Mouse (Mus musculus) retina, postnatal 7 days (tissue): ENCODE measurements at regions not wholly inside any gene's neighbourhood (a gene's known extent, or its start where the extent isn't known, plus 50 kb on each side); places are given as distances from the start of the nearest gene placed in this dataset.

ENCODE experiments used
- DNase-seq: peaks from one replicate; pipeline ENCODE4 v3.0.0-alpha.2; 2012; ENCODE audit warnings: low read depth, low spot score

DNA sequence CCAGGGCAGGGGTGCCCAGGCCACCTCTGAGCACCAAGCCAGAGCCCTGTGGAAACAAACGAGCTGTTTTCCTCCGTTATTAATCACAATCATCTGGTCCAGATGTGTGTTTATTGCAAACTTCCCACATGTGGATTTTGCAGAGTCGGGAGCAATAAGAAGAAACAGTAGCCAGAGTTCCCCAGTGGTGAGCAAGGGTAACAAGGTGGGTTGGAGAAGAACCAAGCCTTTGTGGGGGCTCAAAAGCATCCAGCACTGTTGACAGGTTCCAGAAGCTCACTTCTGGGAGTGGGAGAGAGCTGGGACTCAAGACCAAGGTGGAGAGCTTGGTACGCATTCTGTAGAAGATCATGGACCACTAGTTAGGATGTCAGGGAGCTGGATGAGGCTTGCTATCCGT, 63.6 kb downstream of the Hif1an start:
- DNase-seq = no peak

DNA sequence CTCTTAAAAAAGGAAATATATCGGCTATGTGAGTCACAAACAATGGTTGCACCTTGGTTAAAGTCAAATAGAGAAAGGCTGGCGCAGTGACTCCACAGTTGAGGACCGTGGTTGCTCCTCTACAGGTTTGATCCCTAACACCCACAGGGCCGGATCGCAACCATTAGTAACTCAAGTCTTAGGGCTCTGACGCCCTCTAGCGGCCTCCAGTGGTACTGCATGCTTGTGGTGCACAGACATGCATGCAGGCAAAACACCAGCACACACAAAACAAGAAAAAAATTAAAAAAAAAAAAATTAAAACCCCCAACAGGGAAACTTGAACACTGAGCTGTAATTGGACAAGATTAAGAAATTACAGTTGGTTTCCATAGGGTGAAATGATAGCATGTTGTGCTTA, 67.1 kb downstream of the Hif1an start:
- no peak for DNase-seq

DNA sequence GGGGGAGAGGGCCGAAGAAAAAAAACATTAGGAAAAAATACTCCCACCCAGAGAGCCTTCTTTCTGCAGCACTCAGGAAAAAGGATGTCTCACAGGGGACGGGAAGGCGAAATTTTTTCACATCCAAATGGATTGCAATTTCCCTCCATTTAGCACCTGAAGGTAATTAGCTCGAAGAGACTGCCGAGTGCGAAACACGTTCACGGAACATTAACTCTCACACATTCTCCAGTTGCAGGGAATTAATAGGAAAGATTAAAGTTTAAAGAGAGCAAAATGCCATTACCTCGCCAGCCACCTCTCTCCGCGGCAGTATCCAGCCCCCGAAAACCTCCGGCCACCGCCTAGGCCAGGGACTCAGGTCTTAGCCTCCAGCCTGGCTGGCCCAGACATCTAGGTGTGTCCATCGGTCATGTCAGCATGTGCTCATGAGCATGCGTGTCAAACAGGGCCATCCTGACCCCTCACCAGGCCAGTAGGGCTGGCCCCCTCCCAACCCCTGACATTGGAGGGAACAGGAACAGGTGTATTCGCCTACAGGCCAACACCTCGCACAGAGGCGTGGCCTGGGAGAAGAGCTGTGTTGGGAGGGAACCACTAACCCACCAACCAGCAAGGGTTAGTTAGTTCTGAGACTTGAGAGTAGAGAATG, 68.8 kb downstream of the Hif1an start:
- no peak for DNase-seq

DNA sequence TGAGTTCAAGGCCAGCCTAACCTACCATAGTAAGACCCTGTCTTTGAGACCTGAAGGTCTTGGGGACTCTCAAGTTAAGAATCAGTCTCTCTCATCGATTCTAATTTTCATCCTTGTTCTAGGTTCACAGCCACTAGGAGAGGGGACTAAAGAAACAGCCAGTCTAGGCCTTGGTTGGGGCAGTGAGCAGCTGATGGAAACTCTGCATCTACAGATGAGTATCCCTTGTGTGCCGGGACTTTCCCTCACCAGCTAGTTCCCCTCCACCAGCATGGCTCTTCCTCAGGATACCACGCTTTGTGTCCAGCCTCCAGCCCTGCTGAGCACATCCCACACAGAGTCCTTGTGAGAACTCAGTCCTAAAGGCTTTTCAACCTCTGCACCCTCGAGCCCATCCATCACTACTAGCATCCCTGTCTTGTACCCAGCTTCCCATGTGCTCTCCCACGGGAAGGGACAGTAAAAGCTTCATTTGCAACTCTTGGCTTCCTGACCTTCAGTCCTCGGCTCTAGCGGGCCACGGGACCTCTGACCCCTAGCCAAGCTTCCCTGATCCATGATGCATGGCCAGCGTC, 74.6 kb downstream of the Hif1an start:
- DNase-seq = no peak

DNA sequence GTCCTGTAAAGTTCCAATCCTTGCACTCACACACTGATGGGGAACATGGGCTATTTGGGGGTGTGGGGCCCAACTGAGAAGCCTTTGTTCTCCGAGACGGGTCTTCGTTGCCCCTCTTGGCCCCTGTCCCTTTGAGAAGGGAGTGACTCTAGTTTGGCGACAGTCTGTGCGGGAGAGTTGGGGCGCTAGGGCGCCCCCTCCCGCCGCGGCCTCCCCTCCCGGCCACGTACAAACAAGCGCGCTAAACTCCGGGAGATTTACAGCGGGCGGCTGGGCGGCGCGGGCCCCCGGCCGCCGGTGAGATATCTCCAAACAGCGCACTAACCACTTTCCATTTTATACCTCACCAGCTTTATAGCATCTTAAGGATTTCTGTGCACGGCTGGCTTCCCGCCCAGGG, 77.4 kb downstream of the Hif1an start:
- no peak for DNase-seq

DNA sequence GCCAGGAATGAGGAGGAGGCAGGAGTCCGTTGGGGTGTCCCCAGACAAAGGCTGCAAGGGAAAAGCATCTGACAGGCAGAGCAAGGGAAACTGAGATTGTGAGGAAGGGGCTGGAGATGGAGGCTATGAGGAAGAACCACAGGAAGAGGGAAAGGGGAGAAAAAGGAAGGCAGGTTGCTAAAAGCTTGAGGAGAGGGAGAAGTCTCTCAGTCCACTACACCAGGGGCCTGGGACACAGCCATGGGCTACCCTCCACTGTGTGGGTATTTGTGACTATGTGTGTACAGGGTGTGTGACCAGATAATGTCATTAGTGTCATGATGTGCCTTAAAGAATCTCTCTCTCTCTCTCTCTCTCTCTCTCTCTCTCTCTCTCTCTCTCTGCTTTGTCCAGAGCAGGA, 77.9 kb downstream of the Hif1an start:
- no peak for DNase-seq

DNA sequence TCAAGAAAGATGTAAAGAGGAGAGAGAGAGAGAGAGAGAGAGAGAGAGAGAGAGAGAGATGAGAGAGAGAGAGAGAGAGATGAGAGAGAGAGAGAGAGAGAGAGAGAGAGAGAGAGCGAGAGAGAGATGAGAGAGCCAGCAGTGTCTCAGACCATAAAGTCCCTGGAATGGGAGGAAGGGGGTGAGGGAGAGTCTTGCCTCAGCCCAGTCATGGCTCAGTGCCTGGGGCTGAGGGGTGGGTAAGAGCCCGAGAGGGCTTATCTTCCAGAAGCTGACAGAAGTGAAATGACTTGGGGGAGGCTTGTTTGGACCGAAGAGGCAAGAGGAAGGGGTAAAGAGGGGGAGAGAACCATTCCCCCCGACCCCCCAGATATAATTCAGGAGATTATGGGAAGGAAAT, 79.6 kb downstream of the Hif1an start:
- no peak for DNase-seq

DNA sequence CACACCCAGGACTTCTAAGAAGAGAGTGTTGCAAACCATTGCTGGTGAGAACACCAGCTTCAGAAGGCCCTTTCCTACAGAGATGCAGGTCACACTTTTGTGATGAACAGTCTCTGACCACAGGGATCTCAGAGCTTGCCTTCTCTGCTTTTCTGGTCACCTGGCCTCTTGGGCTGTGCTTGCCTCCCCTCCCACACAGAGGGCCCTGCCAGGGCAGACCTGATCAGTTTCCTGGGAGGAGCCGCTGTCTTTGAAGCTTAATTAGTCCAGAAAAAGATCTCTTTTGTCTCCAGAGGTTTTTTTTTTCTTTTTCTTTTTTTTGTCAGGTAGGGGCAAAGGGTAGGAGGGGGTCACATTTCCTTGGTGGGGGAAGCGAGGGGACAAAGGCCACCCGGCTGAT, 81.7 kb downstream of the Hif1an start:
- DNase-seq = no peak

DNA sequence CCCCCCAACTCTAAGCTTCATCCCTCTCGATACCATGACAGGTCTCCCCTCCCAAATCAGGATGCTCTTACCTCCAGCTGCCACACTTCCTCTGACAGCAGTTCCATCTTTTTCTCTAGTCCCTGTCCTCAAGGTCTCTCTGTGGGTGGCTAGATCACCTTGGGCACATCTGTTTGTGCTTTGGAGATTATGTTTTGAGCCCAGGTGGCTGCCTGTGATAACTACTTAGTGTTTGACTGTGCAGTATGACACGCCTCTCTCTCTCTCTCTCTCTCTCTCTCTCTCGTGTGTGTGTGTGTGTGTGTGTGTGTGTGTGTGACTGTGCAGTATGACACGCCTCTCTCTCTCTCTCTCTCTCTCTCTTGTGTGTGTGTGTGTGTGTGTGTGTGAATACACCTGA, 82.3 kb downstream of the Hif1an start:
- no peak for DNase-seq

DNA sequence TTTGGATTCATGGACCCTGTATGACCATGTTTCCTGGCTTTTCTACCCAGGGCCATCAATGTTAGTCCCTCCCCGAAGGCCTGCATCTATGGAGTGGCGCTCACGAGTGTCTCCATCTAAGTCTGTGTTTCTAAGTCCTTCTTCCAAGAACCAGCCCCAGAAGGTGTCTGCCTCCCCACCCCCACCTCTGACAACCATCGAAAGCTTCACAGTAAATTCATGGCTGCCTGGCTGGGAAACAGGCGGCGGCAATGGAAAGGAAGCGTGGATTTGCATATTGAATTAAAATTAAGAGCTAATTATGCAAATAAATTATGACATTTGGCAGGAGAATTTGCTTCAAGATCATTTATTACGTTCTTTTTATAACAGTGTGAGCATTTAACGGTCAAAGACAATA, 83.9 kb downstream of the Hif1an start:
- DNase-seq = no peak

DNA sequence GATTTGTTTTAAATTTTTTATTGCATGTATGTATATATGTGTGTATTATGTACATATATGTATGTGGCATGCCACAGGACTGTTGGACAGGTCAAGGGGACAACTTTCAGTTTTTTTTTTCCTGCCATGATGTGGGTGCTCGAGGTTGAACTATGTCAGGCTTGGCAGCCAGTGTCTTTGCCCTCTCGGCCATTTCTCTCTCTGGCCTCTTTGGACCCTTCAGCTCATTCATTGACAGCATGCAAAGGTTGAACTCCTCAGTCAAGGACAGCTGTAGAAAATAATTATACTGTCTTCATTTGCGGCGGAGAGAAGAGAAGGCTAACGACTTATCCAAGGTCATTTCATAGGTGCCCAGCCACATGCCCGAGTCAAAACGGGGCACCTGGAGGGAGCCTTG, 86.6 kb downstream of the Hif1an start:
- no peak for DNase-seq

DNA sequence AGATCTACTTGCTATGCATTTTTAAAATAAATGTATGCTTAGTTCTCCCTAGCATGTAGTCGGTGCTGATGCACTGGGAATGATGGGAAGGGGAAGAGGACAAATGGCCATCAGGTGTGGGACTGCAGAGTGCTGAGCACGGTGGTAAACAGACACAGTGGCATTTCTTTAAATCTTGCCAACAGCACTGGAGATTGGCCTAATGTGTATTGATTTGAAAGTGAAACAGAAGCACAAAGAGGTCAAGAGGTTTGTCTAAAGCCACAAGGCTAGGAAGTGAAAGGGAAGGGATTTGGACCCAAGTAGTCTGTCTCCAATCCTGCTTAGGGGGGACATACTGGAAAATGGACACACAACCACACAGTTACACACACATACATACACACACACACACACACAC, 88.2 kb downstream of the Hif1an start:
- no peak for DNase-seq

DNA sequence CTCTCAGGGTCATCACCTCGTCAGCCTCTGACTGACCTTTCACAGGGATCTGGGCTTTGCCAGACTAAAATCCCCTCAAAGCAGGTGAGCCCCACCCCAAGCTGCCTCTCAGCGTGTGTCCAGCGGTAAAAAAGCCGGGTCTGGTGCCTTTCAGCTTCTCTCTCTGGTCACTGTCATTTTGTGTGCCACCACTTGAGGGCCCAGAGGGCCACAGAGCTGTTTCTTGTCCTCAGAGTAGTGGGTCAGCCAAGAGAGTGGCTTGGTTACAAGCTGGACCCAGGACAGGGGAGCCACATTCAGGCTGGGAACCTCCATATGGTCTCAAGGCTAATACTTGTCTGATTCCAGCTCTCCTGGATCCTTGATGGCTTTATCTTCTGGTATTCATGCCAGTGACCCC, 89.0 kb downstream of the Hif1an start:
- no peak for DNase-seq

DNA sequence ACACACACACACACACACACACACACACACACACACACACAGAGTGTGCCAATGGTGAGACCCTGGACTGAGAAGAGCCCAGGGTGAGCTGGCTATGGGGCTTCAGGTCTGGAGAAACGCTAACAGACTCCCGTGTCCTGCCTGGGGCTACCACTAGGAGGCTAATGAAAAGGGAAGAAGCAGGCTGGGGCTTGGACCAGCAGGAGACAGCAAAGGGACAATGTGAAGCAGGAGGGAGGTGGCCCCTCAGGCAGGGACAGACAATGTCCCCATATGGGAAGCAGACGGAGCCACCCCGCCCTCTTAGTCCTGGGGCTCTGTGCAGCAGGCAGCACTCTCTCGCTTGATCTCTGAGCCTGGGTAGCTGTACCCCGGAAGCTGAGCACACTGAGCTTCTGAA, 93.1 kb downstream of the Hif1an start:
- DNase-seq = peak; percentile 55

DNA sequence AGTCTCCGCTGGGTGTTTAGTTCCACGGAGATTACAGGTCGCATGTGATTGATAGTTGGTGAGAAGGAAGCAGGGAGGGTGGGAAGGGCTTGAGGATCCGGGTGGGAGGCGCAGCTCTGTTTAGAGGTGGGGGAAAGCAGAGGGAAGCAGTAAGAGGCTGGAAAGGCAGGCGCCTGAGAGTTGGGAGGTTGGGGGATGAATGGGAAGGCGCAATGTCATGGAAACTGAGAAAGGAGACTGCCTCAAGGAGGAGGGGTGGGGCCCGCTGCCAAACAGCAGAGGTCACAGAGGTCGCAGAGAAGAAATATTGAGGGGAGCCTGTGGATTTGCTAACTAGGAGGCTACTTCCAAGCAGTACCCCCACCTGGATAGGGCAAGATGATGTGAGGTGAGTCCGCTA, 96.5 kb upstream of the Pax2 start:
- DNase-seq = no peak

DNA sequence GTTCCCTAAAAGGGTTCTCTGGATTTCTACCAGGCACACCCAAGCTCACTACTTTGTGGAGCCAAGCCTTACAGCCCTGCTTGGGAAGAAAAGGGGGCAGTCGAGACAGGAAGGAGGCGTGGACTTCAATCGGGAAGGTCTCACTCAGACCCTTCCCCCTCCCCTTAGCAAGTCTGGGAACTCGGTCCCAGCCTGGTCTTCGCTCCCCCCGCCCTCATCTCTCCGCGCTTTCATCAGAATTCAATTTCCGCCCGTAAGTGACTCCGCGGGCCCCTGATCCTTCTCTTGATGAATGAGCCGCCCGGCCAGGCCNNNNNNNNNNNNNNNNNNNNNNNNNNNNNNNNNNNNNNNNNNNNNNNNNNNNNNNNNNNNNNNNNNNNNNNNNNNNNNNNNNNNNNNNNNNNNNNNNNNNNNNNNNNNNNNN, 86.3 kb upstream of the Pax2 start:
- no peak for DNase-seq

DNA sequence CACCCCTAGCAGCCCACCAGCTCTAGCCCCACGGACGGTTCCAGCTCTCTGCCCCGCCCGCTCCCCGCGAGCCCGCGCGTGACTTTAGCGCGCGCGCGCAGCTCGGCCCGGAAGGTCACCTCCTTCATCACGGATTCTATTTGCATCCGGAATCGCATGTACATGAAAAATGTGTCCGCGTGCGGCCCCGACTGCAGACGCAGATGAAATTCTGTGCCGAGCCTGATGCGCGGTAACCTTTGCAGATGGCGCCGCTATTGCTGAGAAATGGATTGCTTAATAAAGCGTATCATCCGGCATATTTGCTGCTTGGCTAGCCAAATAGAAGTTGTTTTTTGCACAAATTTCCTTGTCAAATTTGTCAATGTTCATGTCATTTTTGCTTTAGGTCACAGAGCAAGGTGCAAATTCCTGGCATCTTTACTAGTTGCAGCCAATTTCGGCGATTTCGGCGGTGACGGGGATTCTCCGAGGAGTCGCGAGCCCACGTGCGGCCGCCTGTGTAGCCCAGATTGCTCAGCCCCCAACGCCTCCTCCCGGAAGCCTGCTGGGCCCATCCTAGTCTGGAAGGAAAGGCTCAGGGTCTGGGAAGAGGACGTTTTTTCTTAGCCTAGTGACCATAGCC, 81.1 kb upstream of the Pax2 start:
- no peak for DNase-seq

DNA sequence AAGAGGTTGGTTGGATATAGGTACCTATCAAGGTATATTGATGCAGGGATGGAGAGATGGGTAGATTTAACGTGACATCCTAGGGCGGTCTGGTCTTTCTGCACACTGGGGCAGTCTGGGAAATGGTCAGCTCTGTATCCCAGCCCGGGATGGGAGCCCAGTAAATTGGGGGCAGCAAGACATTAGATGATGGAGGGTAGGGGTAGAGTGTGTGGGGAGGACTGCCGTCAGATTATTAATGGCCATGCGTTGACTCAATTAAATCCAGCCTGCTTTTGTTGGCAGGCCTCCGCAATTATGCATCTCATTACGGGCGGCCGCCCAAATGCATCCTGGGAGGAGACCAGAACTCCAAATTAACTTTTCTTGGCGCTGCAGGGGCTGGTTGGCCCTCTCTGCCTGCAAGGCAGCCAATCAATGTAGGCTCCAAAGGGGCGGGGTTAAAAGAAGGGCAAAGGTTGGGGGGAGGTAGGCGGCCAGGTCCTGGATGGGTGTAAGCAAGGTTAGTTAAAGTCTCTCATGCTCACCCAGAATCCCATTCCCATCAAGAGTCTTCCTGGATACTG, 79.2 kb upstream of the Pax2 start:
- no peak for DNase-seq

DNA sequence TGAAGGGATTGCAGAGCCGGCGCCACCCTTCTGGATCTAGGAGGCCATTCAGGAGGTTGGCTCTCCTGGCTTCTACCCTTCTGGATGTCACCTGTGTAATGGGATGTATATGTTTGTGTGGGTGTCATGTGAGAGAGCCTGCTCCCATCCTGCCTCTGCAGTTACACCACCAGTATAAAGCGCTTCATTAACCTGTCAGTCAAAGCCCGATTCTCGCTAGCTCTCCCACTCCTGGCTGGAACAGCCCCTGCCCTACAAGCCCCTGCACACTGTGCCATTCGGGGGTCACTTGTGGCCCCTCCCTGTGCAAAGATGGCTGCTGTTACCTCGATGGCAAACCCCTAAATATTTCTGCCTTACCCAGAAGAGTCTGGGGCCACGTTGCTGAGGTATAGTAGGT, 78.5 kb upstream of the Pax2 start:
- DNase-seq = no peak

DNA sequence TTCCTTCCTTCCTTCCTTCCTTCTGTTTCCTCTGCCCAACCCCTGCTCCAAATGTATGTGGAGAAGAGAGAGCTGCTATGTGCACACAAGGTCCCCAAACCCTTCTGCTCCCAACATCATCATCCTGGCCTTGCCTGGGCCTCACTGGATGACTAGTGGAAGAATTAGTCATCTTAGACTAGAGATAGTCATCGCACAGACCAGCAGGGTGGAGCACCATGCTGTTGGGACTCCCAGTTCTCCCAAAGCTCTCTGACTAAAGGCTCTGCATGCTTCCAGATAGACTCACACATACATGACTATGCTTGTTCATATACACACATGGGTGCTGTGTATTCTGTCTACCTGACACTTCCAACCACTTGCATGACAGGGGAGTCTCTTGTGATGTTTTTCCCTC, 77.2 kb upstream of the Pax2 start:
- DNase-seq = no peak

DNA sequence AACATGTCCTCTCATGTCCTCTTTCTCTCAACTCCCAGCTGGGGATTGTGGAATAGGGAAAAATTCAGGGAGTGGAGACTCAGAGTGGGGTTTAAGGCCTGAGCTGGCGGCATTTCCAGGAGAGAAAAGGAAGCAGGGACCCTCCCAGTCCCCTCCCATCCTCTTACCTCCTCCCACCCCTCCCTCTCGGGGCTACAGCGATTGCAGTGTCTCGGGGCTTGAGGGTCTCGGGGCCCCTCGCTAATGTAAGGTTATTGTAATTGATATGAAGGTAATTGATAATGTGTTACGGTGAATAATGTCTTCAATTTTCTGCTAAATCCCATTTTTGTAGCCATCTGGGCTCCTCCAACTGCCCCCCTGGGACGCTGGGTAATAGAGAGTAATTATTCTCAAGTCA, 74.2 kb upstream of the Pax2 start:
- no peak for DNase-seq

DNA sequence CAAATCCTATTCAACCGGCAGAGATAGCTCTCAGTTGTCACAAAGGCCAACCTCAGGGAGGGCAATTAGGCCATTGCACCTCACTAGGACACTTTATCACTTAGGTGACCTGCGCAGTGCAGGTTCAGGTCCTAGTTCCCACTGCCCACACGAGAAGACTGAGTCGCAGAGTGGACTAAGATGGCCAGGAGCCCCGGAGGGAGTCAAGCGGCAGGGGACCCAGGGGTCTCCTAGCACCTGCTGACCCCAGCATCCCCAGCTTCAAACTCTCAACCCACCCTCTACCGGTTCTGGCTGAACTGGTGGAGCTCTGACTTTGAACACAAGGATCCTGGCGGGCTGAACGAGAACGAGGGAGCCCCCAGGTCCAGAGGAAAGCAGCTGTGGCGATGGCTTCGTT, 72.7 kb upstream of the Pax2 start:
- no peak for DNase-seq

DNA sequence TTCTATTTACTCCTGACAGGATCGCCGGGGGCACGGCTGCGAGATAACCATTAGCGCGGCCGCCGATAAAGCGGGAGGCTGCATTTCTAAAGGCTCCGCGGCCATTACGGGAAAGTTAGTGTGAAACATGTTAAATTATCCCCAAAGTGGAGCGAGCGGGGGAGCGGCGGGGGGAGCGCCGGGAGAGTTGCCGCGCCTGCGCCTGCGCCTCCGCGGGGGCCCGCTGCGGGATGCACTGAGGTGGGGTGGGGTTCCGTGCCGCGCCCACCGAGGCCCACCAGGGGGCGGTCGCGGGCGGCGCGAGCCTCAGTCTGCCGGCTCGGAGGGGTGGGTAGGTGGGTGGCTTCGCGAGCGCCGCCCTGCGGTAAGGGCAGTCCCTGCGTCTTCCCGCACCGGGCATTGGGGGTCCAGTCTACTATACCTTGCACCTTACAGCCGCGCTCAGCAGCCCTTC, 71.8 kb upstream of the Pax2 start:
- no peak for DNase-seq
